Mouse (Mus musculus): ENCODE measurements around the gene Nav2. TPM values are rescaled to one million over a fixed set of nuclear protein-coding genes. Genes with fewer than 3 reads are reported as not detected.
A peak's percentile ranks its signal among the peaks of the same experiment; 100 is the strongest.

Gene Nav2
- total and polyA plus RNA-seq, 3 experiments, result 2.0 to 2.7 TPM; not detected in 1

- no peak overlapping the region for H3K9ac ChIP-seq (ENCODE audit: control insufficient read depth, low read depth, low read length, poor library complexity, severe bottlenecking)
- no peaks in the 10 kb centered on the region for H3K79me2 ChIP-seq (ENCODE audit: control insufficient read depth, insufficient read depth, low read length, poor library complexity)
- no peak overlapping the region for H3K4me3 ChIP-seq (ENCODE audit: control insufficient read depth in 1 of 2, insufficient read depth in 1 of 2, low read depth in 2 of 2, low read length in 2 of 2)
- H3K4me1 ChIP-seq (ENCODE audit: control insufficient read depth in 1 of 2, insufficient read depth in 2 of 2, low read length in 2 of 2), result no peaks in the 10 kb centered on the region
- no peak overlapping the region for H3K27ac ChIP-seq (ENCODE audit: control insufficient read depth, low read depth, low read length)
- no peaks in the 10 kb centered on the region for H3K36me3 ChIP-seq (ENCODE audit: control insufficient read depth in 1 of 2, insufficient read depth in 2 of 2, low read length in 2 of 2)
- TF ChIP-seq USF2 (IDR thresholded peaks at IDR 0.05; ENCODE audit: borderline replicate concordance in 1 of 2, insufficient read depth in 1 of 2, low read depth in 1 of 2, low read length in 2 of 2) (no peak), RAD21 (IDR thresholded peaks at IDR 0.05; ENCODE audit: low read depth, low read length) (no peak), ZMIZ1 (IDR thresholded peaks at IDR 0.05; ENCODE audit: low read depth, low read length) (no peak), POLR2A (IDR thresholded peaks at IDR 0.05; ENCODE audit: control insufficient read depth in 1 of 2, insufficient read depth in 1 of 2, low read depth in 1 of 2, low read length in 2 of 2, poor library complexity in 1 of 2) (no peak), E2F4 (IDR thresholded peaks at IDR 0.05; ENCODE audit: borderline replicate concordance, low read depth, low read length) (no peak), BHLHE40 (IDR thresholded peaks at IDR 0.05; ENCODE audit: borderline replicate concordance, low read depth, low read length) (no peak), MAFK (IDR thresholded peaks at IDR 0.05; ENCODE audit: borderline replicate concordance, low read depth, low read length) (no peak), ZC3H11A (IDR thresholded peaks at IDR 0.05; ENCODE audit: low read depth, low read length) (no peak), ETS1 (IDR thresholded peaks at IDR 0.05; ENCODE audit: low read depth, low read length) (no peak), CHD2 (IDR thresholded peaks at IDR 0.05; ENCODE audit: low read length) (no peak)
- peaks cover 0 to 1% of the 10 kb centered on the region in 2 experiments; a peak in 1 of 4 replicates for H3K27me3 ChIP-seq (ENCODE audit: control insufficient read depth in 1 of 2, insufficient read depth in 2 of 2, low read length in 2 of 2)
- DNase-seq (ENCODE audit: low read depth, low spot score), result no peak
- no peaks in the 10 kb centered on the region for H3K9me3 ChIP-seq (replicated peaks; ENCODE audit: insufficient read depth, low read length)
These were observed 193.7 kb downstream of the Nav2 start for GRCm38 (mm10) chr7:49102223-49102622.

- no peak overlapping the region for H3K27ac ChIP-seq (ENCODE audit: control insufficient read depth, low read depth, low read length)
These were observed 195.9 kb downstream of the Nav2 start for GRCm38 (mm10) chr7:49104376-49104775.

DNA sequence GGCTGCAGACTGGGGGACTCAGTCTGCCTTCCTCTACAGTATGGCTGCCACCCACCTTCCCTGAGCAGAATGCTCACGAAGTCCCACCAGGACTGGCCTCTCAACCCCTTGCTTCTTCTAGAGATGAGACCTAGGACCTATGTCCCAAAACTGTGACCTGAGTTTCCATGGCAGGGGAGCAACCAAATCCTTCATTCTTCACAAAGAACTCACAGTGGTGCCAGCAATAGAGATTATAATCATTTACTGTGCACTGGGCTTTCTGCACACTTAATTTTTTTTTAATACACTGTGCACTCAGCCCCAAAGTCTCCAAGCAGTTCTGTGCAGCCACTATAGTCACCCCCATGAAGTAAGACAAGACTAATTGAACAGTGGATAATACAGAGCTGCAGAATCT lies 196.3 kb downstream of the Nav2 start:
- no peak overlapping the region for H3K9ac ChIP-seq (ENCODE audit: control insufficient read depth, low read depth, low read length, poor library complexity, severe bottlenecking)

More at GRCm38 (mm10) chr7:49104376-49104775, 195.9 kb downstream of the Nav2 start:
- no peaks in the 10 kb centered on the region for H3K4me1 ChIP-seq (ENCODE audit: control insufficient read depth in 1 of 2, insufficient read depth in 2 of 2, low read length in 2 of 2)
- no peaks in the 10 kb centered on the region for H3K36me3 ChIP-seq (ENCODE audit: control insufficient read depth in 1 of 2, insufficient read depth in 2 of 2, low read length in 2 of 2)
- H3K4me3 ChIP-seq (ENCODE audit: control insufficient read depth in 1 of 2, insufficient read depth in 1 of 2, low read depth in 2 of 2, low read length in 2 of 2), result no peak overlapping the region
- DNase-seq (ENCODE audit: low read depth, low spot score), result no peak
- no peaks in the 10 kb centered on the region; a peak in 2 of 4 replicates for H3K27me3 ChIP-seq (ENCODE audit: control insufficient read depth in 1 of 2, insufficient read depth in 2 of 2, low read length in 2 of 2)
- H3K9ac ChIP-seq (ENCODE audit: control insufficient read depth, low read depth, low read length, poor library complexity, severe bottlenecking), result no peak overlapping the region
- TF ChIP-seq MAX (IDR thresholded peaks at IDR 0.05; ENCODE audit: low read length), result no peak
- TF ChIP-seq TAL1 (IDR thresholded peaks at IDR 0.05; ENCODE audit: low read length), result peak; percentile 23; the same call in 1 of the 2 replicates
- no peaks in the 10 kb centered on the region for H3K9me3 ChIP-seq (replicated peaks; ENCODE audit: insufficient read depth, low read length)
- no peaks in the 10 kb centered on the region for H3K79me2 ChIP-seq (ENCODE audit: control insufficient read depth, insufficient read depth, low read length, poor library complexity)

More for the DNA sequence above, 196.3 kb downstream of the Nav2 start:
- H3K4me1 ChIP-seq (ENCODE audit: control insufficient read depth in 1 of 2, insufficient read depth in 2 of 2, low read length in 2 of 2), result no peaks in the 10 kb centered on the region
- no peak overlapping the region for H3K4me3 ChIP-seq (ENCODE audit: control insufficient read depth in 1 of 2, insufficient read depth in 1 of 2, low read depth in 2 of 2, low read length in 2 of 2)
- TF ChIP-seq KAT2A (conservative IDR thresholded peaks at IDR 0.05; ENCODE audit: low read depth, low read length) (no peak), RAD21 (IDR thresholded peaks at IDR 0.05; ENCODE audit: low read depth, low read length) (no peak), CHD1 (IDR thresholded peaks at IDR 0.05; ENCODE audit: low read depth, low read length) (no peak), SIN3A (IDR thresholded peaks at IDR 0.05; ENCODE audit: low read length) (no peak)
- H3K27ac ChIP-seq (ENCODE audit: control insufficient read depth, low read depth, low read length), result no peak overlapping the region
- H3K27me3 ChIP-seq (ENCODE audit: control insufficient read depth in 1 of 2, insufficient read depth in 2 of 2, low read length in 2 of 2), result no peaks in the 10 kb centered on the region; a peak in 2 of 4 replicates
- H3K36me3 ChIP-seq (ENCODE audit: control insufficient read depth in 1 of 2, insufficient read depth in 2 of 2, low read length in 2 of 2), result no peaks in the 10 kb centered on the region
- H3K79me2 ChIP-seq (ENCODE audit: control insufficient read depth, insufficient read depth, low read length, poor library complexity), result no peaks in the 10 kb centered on the region
- no peaks in the 10 kb centered on the region for H3K9me3 ChIP-seq (replicated peaks; ENCODE audit: insufficient read depth, low read length)
- no peak for DNase-seq (ENCODE audit: low read depth, low spot score)

Data from MEL (cell line).